Mouse (Mus musculus) E14TG2a.4 (cell line): ENCODE data around the gene Lrrtm1.

Experiments used
- CTCF ChIP-seq: conservative IDR thresholded peaks from 2 replicates; pipeline ENCODE4 v1.5.1; 2014; ENCODE audit warnings: low read length
- NANOG ChIP-seq: IDR thresholded peaks from 2 replicates; pipeline ENCODE4 v1.6.1; 2014; ENCODE audit warnings: borderline replicate concordance, low read length, mixed read lengths
- POU5F1 ChIP-seq: IDR thresholded peaks from 2 replicates; pipeline ENCODE4 v1.6.1; 2014; ENCODE audit warnings: low read length, borderline replicate concordance

GRCm38 (mm10) chr6:77256348-77256747 lies 13.9 kb downstream of the Lrrtm1 start:
- TF ChIP-seq CTCF = no peak
- no peak for TF ChIP-seq POU5F1
- no peak for TF ChIP-seq NANOG
